Mouse (Mus musculus) adrenal gland, postnatal 0 days (tissue): ENCODE data around the gene Gm6803. TPM values are rescaled to one million over a fixed set of nuclear protein-coding genes. Genes with fewer than 3 reads are reported as not detected.

Experiments
- polyA plus RNA-seq: library from polyadenylated mRNA; unstranded; fragments of >200 nt; fragmentation: Nextera tagmentation; extraction: Ambion mirVana; gene quantifications from 2 replicates; pipeline ENCODE4 v1.2.1, GENCODE M21; 2015

Gene Gm6803
- polyA plus RNA-seq = not detected in 2 replicates

GRCm38 (mm10) chr12:88018671-88019070, at the start of gene Gm6803:
Gene Gm6803, minus strand, starts transcription at chr12:88018771.

GRCm38 (mm10) chr12:88026704-88027103, 8.1 kb upstream of the Gm6803 start, which contains the start of gene Gm2056:
Gene Gm2056, plus strand, starts transcription at chr12:88027004.

GRCm38 (mm10) chr12:88011548-88011947, 7.0 kb downstream of the Gm6803 start, which contains the start of gene Gm2075:
Gene Gm2075, plus strand, starts transcription at chr12:88011848.

Other genes starting within 250 kb of the Gm6803 start
- gene Gm21319, start 243.0 kb downstream of the Gm6803 start, polyA plus RNA-seq = not detected in 2 replicates
- not detected in 2 replicates for gene Gm21936, start 223.3 kb downstream of the Gm6803 start, polyA plus RNA-seq
- not detected in 2 replicates for gene BB287469, start 202.2 kb downstream of the Gm6803 start, polyA plus RNA-seq
- not detected in 2 replicates for gene Gm2001, start 176.4 kb downstream of the Gm6803 start, polyA plus RNA-seq
- not detected in 2 replicates for gene Gm2016, start 144.7 kb downstream of the Gm6803 start, polyA plus RNA-seq
- not detected in 2 replicates for gene Gm2022, start 123.4 kb downstream of the Gm6803 start, polyA plus RNA-seq
- gene Gm2035, start 98.9 kb downstream of the Gm6803 start, polyA plus RNA-seq = not detected in 2 replicates
- gene Gm2042, start 64.7 kb downstream of the Gm6803 start, polyA plus RNA-seq = not detected in 2 replicates
- not detected in 2 replicates for gene Gm2075, start 6.9 kb downstream of the Gm6803 start, polyA plus RNA-seq
- not detected in 2 replicates for gene Gm2056, start 8.2 kb upstream of the Gm6803 start, polyA plus RNA-seq
- gene Gm16368, start 64.9 kb upstream of the Gm6803 start, polyA plus RNA-seq = not detected in 2 replicates
- not detected in 2 replicates for gene Gm10436, start 163.3 kb upstream of the Gm6803 start, polyA plus RNA-seq
- gene Gm8332, start 231.3 kb upstream of the Gm6803 start, polyA plus RNA-seq = not detected in 2 replicates